Mouse (Mus musculus) MEL (cell line): Measurements from ENCODE around the gene Auts2. TPM values are rescaled to one million over a fixed set of nuclear protein-coding genes. Genes with fewer than 3 reads are reported as not detected.

Experiments used
- DNase-seq: peaks from one replicate; pipeline ENCODE4 v3.0.0; 2011; ENCODE audit warnings: low read depth, low spot score
- H3K27ac ChIP-seq: 2 replicates; pipeline ENCODE4 v1.5.1; 2012; ENCODE audit warnings: low read depth, mild to moderate bottlenecking, control low read depth, low read length, moderate library complexity; ENCODE audit not compliant: control insufficient read depth
- H3K27me3 ChIP-seq, 2 experiments: fragments of 150-350 bp in 1 of 2; sonication (generic) in 1 of 2; 2 replicates each; pipeline ENCODE4 v1.6.1; 2012; ENCODE audit warnings: low read length in 2 of 2, mild to moderate bottlenecking in 2 of 2, improper control_type of control experiment in 1 of 2, moderate library complexity in 1 of 2; ENCODE audit not compliant: insufficient read depth in 2 of 2, control insufficient read depth in 1 of 2
- H3K36me3 ChIP-seq, 2 experiments: 2 replicates each; pipeline ENCODE4 v1.6.1; 2012 to 2014; ENCODE audit warnings: low read length in 2 of 2, improper control_type of control experiment in 1 of 2, inconsistent platforms in 1 of 2, mild to moderate bottlenecking in 1 of 2; ENCODE audit not compliant: insufficient read depth in 2 of 2, control insufficient read depth in 1 of 2
- H3K4me1 ChIP-seq, 2 experiments: fragments of 150-350 bp in 1 of 2; sonication (generic) in 1 of 2; 2 replicates each; pipeline ENCODE4 v1.6.1; 2012; ENCODE audit warnings: low read length in 2 of 2, improper control_type of control experiment in 1 of 2, mild to moderate bottlenecking in 1 of 2; ENCODE audit not compliant: insufficient read depth in 2 of 2, control insufficient read depth in 1 of 2
- H3K4me3 ChIP-seq, 2 experiments: fragments of 150-350 bp in 1 of 2; sonication (generic) in 1 of 2; 2 replicates each; pipeline ENCODE4 v1.5.1; 2012; ENCODE audit warnings: low read depth in 2 of 2, low read length in 2 of 2, mild to moderate bottlenecking in 2 of 2, moderate library complexity in 2 of 2, control low read depth in 1 of 2, improper control_type of control experiment in 1 of 2; ENCODE audit not compliant: control insufficient read depth in 1 of 2, insufficient read depth in 1 of 2
- H3K79me2 ChIP-seq: 2 replicates; pipeline ENCODE4 v1.6.1; 2012; ENCODE audit warnings: mild to moderate bottlenecking, low read length, moderate library complexity; ENCODE audit not compliant: control insufficient read depth, poor library complexity, insufficient read depth
- H3K9ac ChIP-seq: 2 replicates; pipeline ENCODE4 v1.6.1; 2012; ENCODE audit warnings: low read depth, mild to moderate bottlenecking, control low read depth, low read length, moderate library complexity; ENCODE audit not compliant: control insufficient read depth, poor library complexity, severe bottlenecking
- H3K9me3 ChIP-seq: fragments of 150-350 bp; sonication (generic); replicated peaks from 2 replicates; pipeline ENCODE4 v1.6.1; 2012; ENCODE audit warnings: mild to moderate bottlenecking, low read length, improper control_type of control experiment, moderate library complexity; ENCODE audit not compliant: insufficient read depth
- CHD2 ChIP-seq: IDR thresholded peaks from 2 replicates; pipeline ENCODE4 v1.6.1; 2011; ENCODE audit warnings: low read length, improper control_type of control experiment
- CTCF ChIP-seq, 3 experiments: IDR thresholded peaks in 2 of 3; conservative IDR thresholded peaks in 1 of 3; 2 replicates each; pipeline ENCODE4 v1.5.1; 2011 to 2012; ENCODE audit warnings: low read length in 3 of 3, low read depth in 2 of 3, mild to moderate bottlenecking in 2 of 3, improper control_type of control experiment in 1 of 3, inconsistent platforms in 1 of 3, mixed read lengths in 1 of 3, moderate library complexity in 1 of 3; ENCODE audit not compliant: control insufficient read depth in 1 of 3, insufficient read depth in 1 of 3, poor library complexity in 1 of 3, severe bottlenecking in 1 of 3
- E2F4 ChIP-seq: IDR thresholded peaks from 2 replicates; pipeline ENCODE4 v1.6.1; 2011; ENCODE audit warnings: low read depth, low read length, improper control_type of control experiment, borderline replicate concordance
- EP300 ChIP-seq, 2 experiments: IDR thresholded peaks; 2 replicates each; pipeline ENCODE4 v1.6.1; 2011; ENCODE audit warnings: improper control_type of control experiment in 2 of 2, low read length in 2 of 2, low read depth in 1 of 2, mild to moderate bottlenecking in 1 of 2
- ETS1 ChIP-seq: IDR thresholded peaks from 2 replicates; pipeline ENCODE4 v1.6.1; 2012; ENCODE audit warnings: low read depth, mild to moderate bottlenecking, inconsistent platforms, low read length, improper control_type of control experiment, moderate library complexity
- GABPA ChIP-seq: IDR thresholded peaks from 2 replicates; pipeline ENCODE4 v1.6.1; 2012; ENCODE audit warnings: low read depth, mild to moderate bottlenecking, inconsistent platforms, low read length, improper control_type of control experiment, moderate library complexity
- GATA1 ChIP-seq: IDR thresholded peaks from 2 replicates; pipeline ENCODE4 v1.6.1; 2011; ENCODE audit warnings: low read depth, low read length, improper control_type of control experiment
- HCFC1 ChIP-seq: IDR thresholded peaks from 2 replicates; pipeline ENCODE4 v1.6.1; 2012; ENCODE audit warnings: low read depth, mild to moderate bottlenecking, inconsistent platforms, low read length, improper control_type of control experiment, moderate library complexity
- KAT2A ChIP-seq: conservative IDR thresholded peaks from 2 replicates; pipeline ENCODE4 v1.6.1; 2012; ENCODE audit warnings: low read depth, low read length, improper control_type of control experiment, inconsistent platforms
- MAFK ChIP-seq: IDR thresholded peaks from 2 replicates; pipeline ENCODE4 v1.6.1; 2011; ENCODE audit warnings: low read depth, mild to moderate bottlenecking, low read length, improper control_type of control experiment, borderline replicate concordance
- MEF2A ChIP-seq: IDR thresholded peaks from 2 replicates; pipeline ENCODE4 v1.6.1; 2014; ENCODE audit warnings: low read depth, mild to moderate bottlenecking, inconsistent platforms, low read length, improper control_type of control experiment; ENCODE audit not compliant: poor library complexity, insufficient replicate concordance, severe bottlenecking; ENCODE audit errors: extremely low read depth
- MYB ChIP-seq: IDR thresholded peaks from 2 replicates; pipeline ENCODE4 v1.6.1; 2011; ENCODE audit warnings: mild to moderate bottlenecking, low read depth, low read length, improper control_type of control experiment
- NRF1 ChIP-seq: IDR thresholded peaks from 2 replicates; pipeline ENCODE4 v1.6.1; 2014; ENCODE audit warnings: low read depth, mild to moderate bottlenecking, inconsistent platforms, low read length, improper control_type of control experiment, moderate library complexity; ENCODE audit not compliant: poor library complexity, insufficient read depth, severe bottlenecking
- POLR2A ChIP-seq, 2 experiments: IDR thresholded peaks; 2 replicates each; pipeline ENCODE4 v1.6.1; 2011 to 2012; ENCODE audit warnings: low read length in 2 of 2, mild to moderate bottlenecking in 2 of 2, control low read depth in 1 of 2, improper control_type of control experiment in 1 of 2, low read depth in 1 of 2, moderate library complexity in 1 of 2; ENCODE audit not compliant: control insufficient read depth in 1 of 2, insufficient read depth in 1 of 2, poor library complexity in 1 of 2
- POLR2AphosphoS5 ChIP-seq: IDR thresholded peaks from 2 replicates; pipeline ENCODE4 v1.6.1; 2012; ENCODE audit warnings: low read depth, borderline replicate concordance, mild to moderate bottlenecking, inconsistent platforms, low read length, moderate library complexity, mixed read lengths
- RAD21 ChIP-seq: IDR thresholded peaks from 2 replicates; pipeline ENCODE4 v1.6.1; 2011; ENCODE audit warnings: mild to moderate bottlenecking, low read depth, low read length, improper control_type of control experiment
- RCOR1 ChIP-seq: IDR thresholded peaks from 2 replicates; pipeline ENCODE4 v1.6.1; 2012; ENCODE audit warnings: low read depth, mild to moderate bottlenecking, inconsistent platforms, low read length, improper control_type of control experiment
- SIN3A ChIP-seq: IDR thresholded peaks from 2 replicates; pipeline ENCODE4 v1.6.1; 2012; ENCODE audit warnings: low read length, improper control_type of control experiment, inconsistent platforms
- SMC3 ChIP-seq: IDR thresholded peaks from 2 replicates; pipeline ENCODE4 v1.6.1; 2011; ENCODE audit warnings: low read depth, low read length, improper control_type of control experiment
- TAL1 ChIP-seq: IDR thresholded peaks from 2 replicates; pipeline ENCODE4 v1.6.1; 2012; ENCODE audit warnings: mild to moderate bottlenecking, inconsistent platforms, low read length, moderate library complexity, mixed read lengths
- USF1 ChIP-seq: IDR thresholded peaks from 2 replicates; pipeline ENCODE4 v1.6.1; 2014; ENCODE audit warnings: low read depth, mild to moderate bottlenecking, inconsistent platforms, low read length, improper control_type of control experiment, moderate library complexity
- ZC3H11A ChIP-seq: IDR thresholded peaks from 2 replicates; pipeline ENCODE4 v1.6.1; 2012; ENCODE audit warnings: low read depth, mild to moderate bottlenecking, inconsistent platforms, low read length, improper control_type of control experiment
- ZNF384 ChIP-seq: IDR thresholded peaks from 2 replicates; pipeline ENCODE4 v1.6.1; 2012; ENCODE audit warnings: low read depth, mild to moderate bottlenecking, inconsistent platforms, low read length, improper control_type of control experiment
- polyA plus RNA-seq, 2 experiments: library from polyadenylated mRNA; stranded (reverse) in 1 of 2; unstranded in 1 of 2; fragments of >175 nt in 1 of 2; fragments of >200 nt in 1 of 2; gene quantifications; 2 replicates each; pipeline versions ENCODE4 v1.2.1 to v1.2.4; 2012; ENCODE audit warnings: low replicate concordance in 2 of 2, low read depth in 1 of 2; ENCODE audit not compliant: insufficient read length in 2 of 2, insufficient read depth in 1 of 2, missing spikeins in 1 of 2
- total RNA-seq: library from RNA; depleted of rRNA; stranded (reverse); fragments of 300-350 nt; gene quantifications from 2 replicates; pipeline ENCODE4 v1.2.3, GENCODE M21; 2012

Auts2 gene
- total and polyA plus RNA-seq, 3 experiments = not detected

GRCm38 (mm10) chr5:132203846-132204245 lies 339.3 kb downstream of the Auts2 start:
- Histone ChIP-seq H3K36me3 (no peaks in the 10 kb centered on the region), H3K79me2 (no peaks in the 10 kb centered on the region), H3K9ac (no peak overlapping the region), H3K27me3 (no peaks in the 10 kb centered on the region), H3K4me1 (no peaks in the 10 kb centered on the region), H3K4me3 (no peak overlapping the region), H3K9me3 (no peaks in the 10 kb centered on the region), H3K27ac (no peak overlapping the region)
- TF ChIP-seq SMC3 (no peak), POLR2AphosphoS5 (no peak), E2F4 (no peak), GATA1 (no peak), HCFC1 (no peak), MAFK (no peak), RCOR1 (no peak), KAT2A (no peak), MEF2A (no peak), MYB (no peak), NRF1 (no peak), GABPA (no peak), EP300 (IDR thresholded peaks at IDR 0.05; ENCODE audit: low read depth in 1 of 2, low read length in 2 of 2) (no peak), ZC3H11A (no peak), POLR2A (IDR thresholded peaks at IDR 0.05; ENCODE audit: control insufficient read depth in 1 of 2, insufficient read depth in 1 of 2, low read depth in 1 of 2, low read length in 2 of 2, poor library complexity in 1 of 2) (no peak), RAD21 (no peak), CHD2 (no peak), CTCF (IDR thresholded peaks at IDR 0.05 in 2 of 3, conservative IDR thresholded peaks at IDR 0.05 in 1 of 3; ENCODE audit: control insufficient read depth in 1 of 3, insufficient read depth in 1 of 3, low read depth in 2 of 3, low read length in 3 of 3, poor library complexity in 1 of 3, severe bottlenecking in 1 of 3) (no peak)
- DNase-seq = no peak

DNA sequence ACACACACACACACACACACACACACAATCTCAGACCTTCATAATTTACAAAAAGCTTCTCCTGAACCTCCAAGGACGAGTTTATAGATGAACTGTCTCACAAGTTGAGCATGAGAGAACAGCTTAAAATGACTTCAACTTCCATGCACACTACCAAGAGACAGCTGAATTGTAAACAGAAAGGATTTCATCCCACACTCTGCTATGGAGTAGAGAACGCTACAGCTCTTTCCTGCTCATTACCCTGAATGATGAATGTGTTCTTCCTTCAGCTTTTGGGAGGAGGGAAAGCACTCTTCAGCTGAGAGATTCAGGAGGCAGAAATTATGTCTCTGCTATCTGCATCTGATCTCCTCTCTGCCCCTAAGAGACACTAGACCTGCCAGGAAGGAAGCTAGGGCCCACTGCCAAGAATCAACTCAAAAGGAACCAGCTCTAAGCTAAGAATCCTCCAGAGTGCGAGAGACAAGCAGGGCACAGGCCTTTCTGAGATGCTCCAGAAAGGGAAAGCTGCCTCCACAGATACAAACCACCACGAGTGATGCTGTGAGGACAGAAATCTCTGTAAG lies 342.0 kb downstream of the Auts2 start:
- Histone ChIP-seq H3K79me2 (no peaks in the 10 kb centered on the region), H3K4me3 (no peak overlapping the region), H3K27me3 (no peaks in the 10 kb centered on the region), H3K27ac (no peak overlapping the region), H3K9me3 (no peaks in the 10 kb centered on the region), H3K9ac (no peak overlapping the region), H3K36me3 (no peaks in the 10 kb centered on the region), H3K4me1 (no peaks in the 10 kb centered on the region)
- DNase-seq = no peak
- TF ChIP-seq ETS1 = no peak
- no peak for TF ChIP-seq SIN3A
- no peak for TF ChIP-seq USF1
- no peak for TF ChIP-seq ZNF384
- TF ChIP-seq MAFK = no peak
- TF ChIP-seq TAL1 = no peak
- TF ChIP-seq MYB = no peak
- TF ChIP-seq CTCF (IDR thresholded peaks at IDR 0.05 in 2 of 3, conservative IDR thresholded peaks at IDR 0.05 in 1 of 3; ENCODE audit: control insufficient read depth in 1 of 3, insufficient read depth in 1 of 3, low read depth in 2 of 3, low read length in 3 of 3, poor library complexity in 1 of 3, severe bottlenecking in 1 of 3) = no peak
- TF ChIP-seq MEF2A = no peak
- no peak for TF ChIP-seq SMC3
- TF ChIP-seq, all 39 proteins: peak for 0
